15 mouse cellular contexts compared by ENCODE assay signal in the genomic region with DNA sequence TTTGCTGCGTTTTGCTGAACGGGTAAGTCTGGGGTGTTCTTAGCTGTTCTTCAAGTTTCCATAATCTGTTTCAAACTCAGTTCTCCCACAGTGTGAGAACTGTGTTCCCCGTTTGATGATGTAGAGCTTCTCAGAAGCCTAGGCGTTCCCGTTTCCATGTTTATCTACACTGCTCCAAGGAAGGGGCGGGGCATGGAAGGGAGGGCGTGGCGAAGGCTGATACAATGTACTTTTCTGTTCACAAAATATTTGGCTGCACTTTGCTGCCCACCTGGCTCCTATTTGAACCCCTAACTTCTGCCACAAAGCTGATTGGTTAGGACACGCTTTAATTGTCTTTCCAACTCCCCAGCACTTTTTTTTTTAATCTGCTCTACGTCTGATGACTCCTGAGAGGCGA.
"Had no signal": no experiment of that assay in that cellular context is flagged by ENCODE, and none has a peak within 500 bp of the region (broad histone marks: within the 10 kb centered on the region; RNA-seq: fewer than 3 reads in every experiment).

No protein-coding gene starts in this region.

- H3K4me3 ChIP-seq: liver, embryonic 13.5 days; liver, embryonic 15.5 days; lung, embryonic 15.5 days; megakaryocyte, embryonic 14.5 days; midbrain, embryonic 13.5 days; midbrain, embryonic 15.5 days; myocyte; neural tube, embryonic 13.5 days; stomach, embryonic 15.5 days had no signal

- H3K36me3 ChIP-seq: liver, embryonic 13.5 days; liver, embryonic 15.5 days; lung, embryonic 15.5 days; midbrain, embryonic 13.5 days; midbrain, embryonic 15.5 days; neural tube, embryonic 13.5 days; stomach, embryonic 15.5 days had no signal

- H3K27me3 ChIP-seq: liver, embryonic 13.5 days; liver, embryonic 15.5 days; lung, embryonic 15.5 days; megakaryocyte, embryonic 14.5 days; midbrain, embryonic 13.5 days; stomach, embryonic 15.5 days had no signal

- H3K9ac ChIP-seq: liver, embryonic 13.5 days; liver, embryonic 15.5 days; liver, postnatal 0 days; lung, embryonic 15.5 days; midbrain, embryonic 13.5 days; midbrain, embryonic 15.5 days; neural tube, embryonic 13.5 days; stomach, embryonic 15.5 days had no signal

- ATAC-seq: midbrain, embryonic 13.5 days; midbrain, embryonic 15.5 days had no signal

- DNase-seq: liver, embryonic 13.5 days; lung, adult 2 months; right cerebral cortex, postnatal 14 days had no signal

- H3K4me2 ChIP-seq: liver, embryonic 11.5 days; liver, embryonic 13.5 days; liver, embryonic 15.5 days; lung, embryonic 15.5 days; midbrain, embryonic 11.5 days; midbrain, embryonic 13.5 days; midbrain, embryonic 15.5 days; neural tube, embryonic 13.5 days; stomach, embryonic 15.5 days had no signal

- H3K4me1 ChIP-seq: liver, embryonic 15.5 days; lung, embryonic 15.5 days; megakaryocyte, embryonic 14.5 days; midbrain, embryonic 15.5 days; stomach, embryonic 15.5 days had no signal

- H3K27ac ChIP-seq: liver, embryonic 13.5 days; liver, embryonic 15.5 days; lung, embryonic 15.5 days; macrophage; midbrain, embryonic 13.5 days; midbrain, embryonic 15.5 days; neural tube, embryonic 13.5 days; stomach, embryonic 15.5 days had no signal

- H3K9me3 ChIP-seq: liver, embryonic 13.5 days; liver, embryonic 15.5 days; lung, embryonic 15.5 days; midbrain, embryonic 13.5 days; midbrain, embryonic 15.5 days; neural tube, embryonic 13.5 days; stomach, embryonic 15.5 days had no signal
